Mouse (Mus musculus) heart, postnatal 0 days (tissue): ENCODE measurements around the gene Ggcx.

Source experiments
- CTCF ChIP-seq: IDR thresholded peaks from 2 replicates; pipeline ENCODE4 v1.5.1; 2016; ENCODE audit warnings: antibody characterized with exemption, control low read depth, low read depth
- EP300 ChIP-seq: IDR thresholded peaks from 2 replicates; pipeline ENCODE4 v1.6.1; 2016; ENCODE audit warnings: antibody characterized with exemption, low read depth

DNA sequence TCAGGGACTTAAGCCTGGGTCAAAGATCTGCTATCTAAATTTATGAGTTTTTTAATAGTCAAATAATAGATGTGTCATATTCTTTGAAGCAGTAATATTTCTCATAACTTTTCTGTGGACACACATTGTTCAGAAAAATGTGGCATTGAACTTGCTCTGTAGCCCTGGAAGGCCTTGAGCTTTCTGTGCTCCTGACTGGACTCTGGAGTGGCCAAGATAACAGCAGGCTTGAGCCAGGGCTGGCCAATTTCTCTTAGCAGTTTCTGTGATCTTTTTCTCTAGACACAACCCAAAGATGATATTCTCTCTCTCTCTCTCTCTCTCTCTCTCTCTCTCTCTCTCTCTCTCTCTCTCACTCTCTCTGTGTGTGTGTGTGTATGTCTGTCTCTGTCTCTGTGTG, 30.9 kb downstream of the Ggcx start:
- TF ChIP-seq EP300 (no peak), CTCF (no peak)
